Mouse (Mus musculus) monocyte, adult 5-6 weeks (primary cell): ENCODE results near the gene Dnpep. TPM values are rescaled to one million over a fixed set of nuclear protein-coding genes. Genes with fewer than 3 reads are reported as not detected.
A peak's percentile ranks its signal among the peaks of the same experiment; 100 is the strongest.

ENCODE experiments used
- ATAC-seq: fragments of 153-309, 156-312 bp; replicated peaks from 2 replicates; pipeline ENCODE4 v1.8.0; 2017; ENCODE audit warnings: mild to moderate bottlenecking; ENCODE audit not compliant: low TSS enrichment, insufficient number of reproducible peaks, severe bottlenecking, poor library complexity, low FRiP score
- total RNA-seq: library from RNA; stranded (forward); fragments of 200-1000, 200-491, 200-594 nt; gene quantifications from 3 replicates; pipeline ENCODE4 v1.2.3, GENCODE M21; 2017

The Dnpep gene
- 24.0 to 37.3 TPM (median 32.1 TPM) in 3 replicates for total RNA-seq

DNA sequence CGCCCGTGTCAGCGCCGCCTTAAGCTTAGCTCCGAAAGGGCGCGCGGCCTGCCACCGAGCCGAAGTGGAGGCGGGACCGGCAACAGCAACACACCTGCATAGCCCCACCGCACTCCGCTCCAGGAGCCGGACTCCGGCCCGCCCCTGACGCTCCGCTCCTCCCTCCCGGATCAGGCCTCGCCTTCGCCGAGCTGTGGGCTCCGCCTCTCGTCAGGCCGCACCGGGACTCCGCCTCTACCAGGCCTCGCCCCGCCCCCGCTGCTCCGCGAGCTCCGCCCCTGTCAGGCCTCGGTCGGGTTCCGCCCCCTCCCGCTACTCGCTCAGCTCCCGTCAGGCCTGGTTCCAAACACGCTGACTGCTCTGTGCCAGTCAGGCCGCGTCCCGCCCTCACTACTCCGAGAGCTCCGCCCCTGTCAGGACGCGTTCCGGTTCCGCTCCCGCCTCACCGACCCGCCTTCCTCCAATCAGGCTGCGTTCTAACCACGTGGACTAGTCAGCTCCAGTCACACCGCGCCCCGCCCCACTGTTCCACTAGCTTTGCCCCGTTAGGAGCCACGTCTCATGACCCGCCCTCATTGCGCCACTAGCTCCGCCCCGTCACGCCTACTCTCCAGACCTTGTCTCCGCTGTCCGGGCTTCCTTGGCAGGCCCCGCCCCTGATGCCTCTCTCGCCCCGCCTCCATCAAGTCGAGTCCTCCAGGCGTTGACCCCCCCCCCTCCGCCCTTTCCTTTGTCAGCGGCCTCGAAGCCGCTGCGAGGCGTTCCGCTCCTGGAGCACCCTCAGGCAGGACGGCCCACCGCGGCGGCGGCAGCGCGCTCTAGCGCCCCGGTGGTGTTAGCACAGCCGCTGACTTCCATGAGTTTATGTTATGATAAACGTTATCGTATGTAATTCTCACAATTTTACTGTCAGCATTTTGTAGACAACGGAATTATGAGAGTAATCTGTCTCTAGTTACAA is at the start of gene Dnpep:
Gene Dnpep (minus strand): TSS at position 750 of the 961 bp plus-strand sequence.
- peak; percentile 94 for ATAC-seq

DNA sequence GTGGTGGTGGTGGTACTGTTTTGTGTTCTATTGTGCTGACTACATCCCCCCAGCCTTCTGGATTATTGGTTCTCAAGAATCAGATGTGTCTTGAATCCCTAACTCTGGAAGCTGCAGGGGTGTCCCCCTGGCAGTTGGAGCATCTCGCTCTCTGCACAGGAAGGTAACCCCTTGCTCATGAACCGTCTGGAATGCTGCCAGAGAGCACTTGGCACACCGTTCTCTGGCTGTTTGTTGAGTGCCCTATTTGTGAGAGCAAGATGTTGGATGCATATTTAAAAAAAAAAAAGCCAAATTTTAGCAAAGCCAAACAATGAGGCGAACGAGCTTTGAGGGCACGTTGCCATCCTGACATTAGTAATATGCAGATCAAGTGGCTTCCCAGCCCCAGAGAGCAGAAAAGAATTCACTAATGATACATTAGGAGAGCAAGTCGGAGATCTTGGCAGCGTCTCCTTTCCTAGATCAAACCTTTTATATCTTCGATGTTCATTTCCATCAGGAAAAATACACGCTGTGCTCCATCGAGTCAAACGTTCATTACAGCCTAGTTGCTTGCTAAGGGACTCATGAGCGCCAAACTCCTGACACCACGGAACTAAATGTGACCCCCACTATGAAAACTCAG is 47.8 kb upstream of the Dnpep start:
- ATAC-seq, result no peak

DNA sequence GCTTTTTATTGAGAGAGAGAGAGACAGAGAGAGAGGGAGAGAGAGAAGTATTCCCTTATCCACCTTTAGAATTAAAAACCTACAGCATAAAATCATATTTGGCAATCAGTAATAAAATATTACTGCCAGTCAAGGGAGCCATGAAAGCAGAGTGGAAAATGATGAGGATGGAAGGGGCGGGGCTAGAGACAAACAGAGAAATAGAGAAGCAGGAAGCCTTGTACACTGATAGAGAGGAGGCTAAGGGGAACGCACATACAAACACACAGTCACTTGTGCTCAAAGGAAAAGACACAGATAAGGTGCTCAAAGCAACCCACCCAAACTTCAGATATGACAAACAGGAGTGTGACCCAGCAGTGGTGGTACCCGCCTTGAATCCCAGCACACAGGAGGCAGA is 46.1 kb upstream of the Dnpep start:
- no peak for ATAC-seq

DNA sequence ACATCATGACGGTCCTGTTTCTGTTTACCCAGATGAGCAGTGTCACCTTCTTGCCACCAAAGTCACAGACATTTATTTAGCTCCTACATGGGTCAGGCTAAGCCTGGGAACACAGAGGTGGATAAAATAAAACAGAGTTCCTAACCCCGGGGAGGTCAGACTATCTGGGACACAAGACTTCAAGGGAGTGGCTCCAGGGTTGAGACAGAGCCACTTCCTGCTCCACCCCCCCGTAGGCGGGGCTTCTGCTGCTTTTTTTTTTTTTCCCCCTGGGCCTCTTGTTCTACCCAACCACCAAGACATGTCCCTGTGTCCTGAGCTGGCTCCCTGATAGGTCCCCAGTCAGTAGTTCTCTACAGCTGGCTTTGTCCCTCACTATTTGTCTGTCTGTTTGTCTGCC is 44.0 kb upstream of the Dnpep start:
- no peak for ATAC-seq

DNA sequence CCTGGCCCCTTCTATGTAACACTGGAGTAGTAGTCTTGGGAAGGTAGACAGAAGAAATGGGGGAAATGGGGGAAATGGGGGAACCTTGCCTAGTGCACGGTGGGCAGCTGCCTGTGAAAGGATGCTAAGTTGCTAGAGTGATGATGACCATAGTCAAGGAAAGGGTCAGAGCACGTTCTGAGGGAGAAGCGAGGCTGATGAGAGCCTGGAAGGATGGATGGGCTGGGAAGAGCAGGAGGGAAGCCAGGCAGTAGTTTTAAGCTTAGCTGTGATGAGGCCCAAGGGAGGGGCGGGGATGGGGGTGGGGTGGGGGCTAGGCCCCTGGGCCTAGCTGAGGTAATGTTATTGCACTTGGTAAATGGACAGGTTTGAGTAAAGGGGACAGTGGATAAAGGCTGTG is 43.3 kb upstream of the Dnpep start:
- no peak for ATAC-seq

DNA sequence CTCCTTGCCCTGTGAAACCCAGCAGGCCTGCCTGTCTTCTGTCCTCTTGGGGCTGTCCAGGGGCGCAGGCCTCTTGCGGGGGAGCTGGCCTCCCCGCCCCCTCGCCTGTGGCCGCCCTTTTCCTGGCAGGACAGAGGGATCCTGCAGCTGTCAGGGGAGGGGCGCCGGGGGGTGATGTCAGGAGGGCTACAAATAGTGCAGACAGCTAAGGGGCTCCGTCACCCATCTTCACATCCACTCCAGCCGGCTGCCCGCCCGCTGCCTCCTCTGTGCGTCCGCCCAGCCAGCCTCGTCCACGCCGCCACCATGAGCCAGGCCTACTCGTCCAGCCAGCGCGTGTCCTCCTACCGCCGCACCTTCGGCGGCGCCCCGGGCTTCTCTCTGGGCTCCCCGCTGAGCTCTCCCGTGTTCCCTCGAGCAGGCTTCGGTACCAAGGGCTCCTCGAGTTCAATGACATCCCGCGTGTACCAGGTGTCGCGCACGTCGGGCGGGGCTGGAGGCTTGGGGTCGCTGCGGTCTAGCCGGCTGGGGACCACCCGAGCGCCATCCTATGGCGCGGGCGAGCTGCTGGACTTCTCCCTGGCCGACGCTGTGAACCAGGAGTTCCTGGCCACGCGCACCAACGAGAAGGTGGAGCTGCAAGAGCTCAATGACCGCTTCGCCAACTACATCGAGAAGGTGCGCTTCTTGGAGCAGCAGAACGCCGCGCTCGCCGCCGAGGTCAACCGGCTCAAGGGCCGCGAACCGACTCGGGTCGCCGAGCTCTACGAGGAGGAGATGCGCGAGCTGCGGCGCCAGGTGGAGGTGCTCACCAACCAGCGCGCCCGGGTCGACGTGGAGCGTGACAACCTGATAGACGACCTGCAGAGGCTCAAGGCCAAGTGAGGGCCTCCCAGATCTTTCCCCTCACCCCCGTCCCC is 42.6 kb upstream of the Dnpep start, which contains the start of gene Des:
Gene Des (plus strand): TSS at position 218 of the 920 bp plus-strand sequence.
- ATAC-seq, result no peak

DNA sequence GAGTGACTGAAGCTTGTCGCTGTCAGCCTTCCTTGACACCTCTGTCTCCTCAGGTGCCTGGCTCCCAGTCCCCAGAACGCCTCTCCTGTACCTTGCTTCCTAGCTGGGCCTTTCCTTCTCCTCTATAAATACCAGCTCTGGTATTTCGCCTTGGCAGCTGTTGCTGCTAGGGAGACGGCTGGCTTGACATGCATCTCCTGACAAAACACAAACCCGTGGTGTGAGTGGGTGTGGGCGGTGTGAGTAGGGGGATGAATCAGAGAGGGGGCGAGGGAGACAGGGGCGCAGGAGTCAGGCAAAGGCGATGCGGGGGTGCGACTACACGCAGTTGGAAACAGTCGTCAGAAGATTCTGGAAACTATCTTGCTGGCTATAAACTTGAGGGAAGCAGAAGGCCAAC is 41.6 kb upstream of the Dnpep start:
- ATAC-seq, result no peak

DNA sequence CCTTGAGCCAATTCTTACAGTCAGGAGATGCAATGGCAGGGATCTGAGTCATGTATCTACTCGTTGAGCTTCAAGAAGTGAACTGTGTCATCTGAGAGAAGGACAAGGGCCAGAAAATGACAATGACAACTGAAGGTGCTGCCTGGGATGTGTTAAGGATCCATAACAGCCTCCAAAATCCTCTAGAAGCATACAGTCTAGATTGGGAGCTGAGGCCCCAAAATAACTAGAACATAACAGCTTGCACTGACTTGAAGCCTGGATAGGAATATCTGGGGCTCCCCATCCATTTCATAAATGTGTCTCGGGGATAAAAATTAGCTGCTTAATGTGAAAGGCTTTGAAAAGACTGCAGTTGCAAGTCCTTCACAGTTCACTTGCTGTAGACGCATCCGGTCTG is 40.2 kb upstream of the Dnpep start:
- ATAC-seq, result no peak

DNA sequence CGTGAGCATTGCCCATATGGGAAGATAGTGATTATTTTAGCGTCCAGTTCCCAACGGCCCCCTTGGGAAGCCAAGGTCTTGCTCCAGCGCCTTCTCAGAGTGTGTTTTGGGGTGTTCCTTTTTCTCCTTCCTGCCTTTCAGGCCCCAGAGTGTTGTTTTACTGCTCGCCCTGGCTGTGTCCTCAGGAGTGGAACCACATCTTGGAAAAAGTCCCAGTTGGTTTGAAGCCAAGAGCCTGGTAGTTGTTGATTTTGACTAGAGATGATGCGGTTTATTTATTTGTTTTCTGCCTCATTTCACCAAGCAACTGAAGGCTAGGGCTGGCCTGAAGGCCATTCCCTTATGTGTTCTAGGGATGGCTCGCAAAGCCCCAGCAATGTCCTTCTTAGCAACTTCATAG is 39.5 kb upstream of the Dnpep start:
- no peak for ATAC-seq

DNA sequence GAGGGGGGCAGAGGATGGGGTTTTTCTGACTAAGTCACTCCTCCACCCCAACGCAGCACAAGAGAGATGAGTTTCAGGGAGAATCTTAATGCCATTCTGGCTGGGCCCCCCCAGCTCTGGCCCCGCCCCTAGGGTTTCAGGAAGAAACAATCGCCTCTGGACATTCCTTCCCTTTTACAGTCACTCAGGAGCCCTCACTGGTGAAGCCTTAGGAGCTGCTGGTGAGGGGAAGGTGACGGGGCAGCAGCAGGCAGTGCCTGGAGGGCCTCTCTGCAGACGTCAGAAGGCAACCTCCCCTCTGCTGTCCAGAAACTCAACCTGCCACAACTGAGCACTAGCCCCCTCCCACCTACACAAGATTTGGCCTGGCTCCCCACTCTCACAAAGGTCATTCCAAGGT is 31.5 kb upstream of the Dnpep start:
- ATAC-seq, result no peak

DNA sequence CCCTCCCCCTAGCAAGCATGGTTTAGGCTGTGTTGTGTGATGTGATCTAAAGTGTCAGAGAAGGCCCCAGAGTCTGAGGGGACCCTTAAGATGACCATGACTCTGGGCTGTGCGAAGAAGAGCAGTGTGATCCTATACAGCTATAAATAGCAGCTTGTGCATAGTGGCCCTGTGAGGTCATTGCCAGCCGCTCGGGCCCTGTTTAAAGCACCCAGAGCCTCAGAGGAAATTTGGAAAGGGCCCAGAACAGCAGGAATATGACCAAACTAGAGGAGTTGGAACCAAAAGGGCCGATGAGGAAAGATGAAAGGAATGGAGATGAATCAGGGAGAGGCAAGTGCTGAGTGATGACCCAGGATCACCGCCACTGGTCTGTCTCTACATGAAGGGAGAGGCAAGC is 29.5 kb upstream of the Dnpep start:
- no peak for ATAC-seq

DNA sequence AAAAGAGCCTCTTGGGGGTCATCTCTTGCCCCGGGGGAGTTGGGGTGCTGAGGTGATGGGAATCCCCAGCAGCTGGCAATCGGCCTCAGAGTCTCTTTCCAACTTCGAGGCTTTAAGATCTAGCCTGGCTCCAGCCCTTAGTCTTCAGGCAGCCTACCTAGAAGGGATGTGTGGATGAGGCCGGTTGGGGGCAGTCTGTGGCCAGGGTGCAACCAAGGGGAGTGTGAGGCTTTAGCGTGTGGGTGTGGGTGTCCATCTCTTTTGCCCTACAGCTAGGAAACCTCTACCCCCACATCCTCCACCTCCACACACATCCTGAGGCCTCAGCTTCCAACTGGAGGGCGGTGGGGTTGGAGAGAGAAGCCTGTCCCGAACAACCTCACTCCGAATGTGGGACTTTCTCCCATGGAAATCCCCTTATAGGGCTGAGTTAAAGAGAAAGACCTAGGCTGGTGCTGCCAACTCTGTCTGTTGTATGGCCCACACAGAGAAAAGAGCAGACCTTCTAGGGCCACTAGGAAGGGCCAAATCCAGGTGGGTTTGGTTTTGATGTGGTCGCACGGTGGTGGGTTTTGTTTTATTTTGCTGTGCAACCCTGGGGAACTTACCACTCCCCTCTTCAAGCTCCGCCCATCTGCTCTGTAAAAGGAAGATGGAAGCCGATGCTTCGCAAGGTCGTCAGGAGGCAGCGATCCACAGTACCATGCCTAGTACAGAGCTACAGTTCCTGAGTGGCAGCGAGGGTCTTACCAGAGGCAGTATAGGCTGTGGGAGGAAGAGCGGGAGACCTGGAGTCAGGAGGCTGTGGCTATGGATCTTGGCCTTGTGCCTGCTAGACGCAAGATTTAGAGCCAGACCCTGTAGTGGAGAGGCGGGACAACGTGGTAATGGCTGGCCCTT is 27.5 kb upstream of the Dnpep start:
- no peak for ATAC-seq

DNA sequence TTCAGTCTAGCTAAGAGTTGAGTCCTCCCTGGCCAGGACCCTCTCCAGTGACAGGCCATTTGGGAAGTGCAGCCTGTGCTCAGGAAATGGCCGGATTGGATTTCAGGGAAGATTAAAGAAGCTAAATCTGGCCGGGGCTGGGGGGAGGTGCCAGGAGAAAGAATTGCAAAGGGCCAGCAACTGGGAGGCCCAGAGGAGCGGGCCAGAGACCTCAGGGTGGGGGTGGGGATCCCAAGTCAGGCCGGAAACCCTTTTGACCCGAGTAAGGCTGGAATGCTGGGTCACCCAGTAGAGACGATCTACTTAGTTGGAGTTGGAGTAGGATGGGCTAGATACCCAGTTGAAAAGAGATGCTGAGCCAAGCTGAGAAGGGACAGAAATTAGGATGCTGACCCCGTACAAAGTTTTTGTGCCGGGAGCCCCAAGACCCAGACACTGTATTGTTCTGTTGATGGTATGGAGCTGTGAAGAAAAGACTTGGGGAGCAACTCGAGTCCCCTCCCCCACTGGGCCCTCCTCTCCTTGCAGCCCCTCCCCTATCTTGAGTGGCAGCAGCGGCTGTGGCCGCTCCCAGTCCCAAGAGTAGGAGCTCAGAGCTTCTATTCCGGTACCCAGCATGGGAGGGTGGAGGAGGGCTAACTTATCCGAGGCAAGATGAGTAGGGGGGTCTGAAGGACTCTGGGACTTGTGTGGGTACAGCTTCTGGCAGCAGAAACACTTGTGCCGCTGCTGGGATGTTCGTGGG is 26.7 kb upstream of the Dnpep start:
- no peak for ATAC-seq

DNA sequence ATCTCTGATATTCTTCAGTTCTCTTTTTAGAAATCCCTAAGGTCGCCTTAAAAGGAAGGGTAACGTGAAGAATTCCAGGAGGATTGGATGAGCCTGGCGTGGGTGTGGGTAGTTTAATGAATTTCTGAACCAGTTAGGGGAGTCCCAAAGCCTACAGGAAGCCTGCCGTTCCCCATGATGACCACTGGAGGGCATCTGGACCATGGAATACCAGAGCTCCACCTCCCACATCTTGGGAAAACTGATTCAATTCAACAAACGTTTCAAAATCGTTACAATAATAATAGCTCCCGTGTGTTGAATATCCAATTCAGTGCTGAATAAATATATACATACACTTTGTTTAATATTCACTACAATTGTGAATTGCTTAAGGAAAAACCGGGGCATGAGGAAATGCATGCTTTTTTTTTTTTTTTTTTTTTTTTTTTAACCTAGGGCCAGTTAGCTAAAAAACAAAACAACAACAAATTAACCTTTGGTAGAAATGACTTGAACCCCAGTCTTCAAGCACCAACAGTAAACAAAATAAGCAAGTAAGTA is 25.2 kb upstream of the Dnpep start:
- ATAC-seq, result no peak

DNA sequence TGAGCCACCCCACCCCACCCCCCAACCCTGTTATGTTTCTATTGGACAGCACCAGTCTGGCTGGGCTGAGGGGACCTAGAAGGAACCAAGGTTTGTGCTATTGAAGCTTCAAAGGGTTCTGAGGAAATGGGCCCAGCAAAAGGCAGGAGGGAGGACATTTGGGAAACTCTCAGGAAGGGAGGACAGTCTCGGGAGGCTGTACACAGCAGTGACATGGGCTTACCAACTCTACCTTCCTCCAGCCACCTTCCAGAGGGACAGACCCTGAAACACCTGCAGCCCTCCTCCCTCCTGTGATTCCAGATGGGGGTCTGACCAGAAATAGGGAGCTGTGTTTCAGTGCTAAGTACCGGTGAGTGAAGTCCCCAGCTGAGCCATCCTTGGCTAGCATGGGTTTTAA is 22.7 kb upstream of the Dnpep start:
- no peak for ATAC-seq

DNA sequence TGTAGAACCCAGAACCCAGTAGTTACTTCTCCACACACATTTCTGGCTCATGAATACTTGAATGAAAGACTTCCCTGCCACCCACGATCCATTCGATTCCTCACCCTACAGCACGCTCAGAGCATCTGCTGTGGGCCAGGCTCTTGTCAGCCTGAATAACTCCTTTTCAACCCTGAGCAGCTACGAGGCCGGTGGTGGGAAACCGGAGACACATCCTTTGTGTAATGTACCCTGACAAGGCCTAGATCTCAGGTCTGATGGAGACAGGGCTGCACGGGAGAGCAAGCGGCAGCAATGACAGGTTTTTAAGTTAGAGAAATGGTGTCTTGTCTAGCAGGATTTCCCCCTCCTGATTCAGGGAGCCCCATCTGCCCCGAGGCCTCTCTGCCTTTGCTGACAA is 21.5 kb upstream of the Dnpep start:
- ATAC-seq, result no peak

DNA sequence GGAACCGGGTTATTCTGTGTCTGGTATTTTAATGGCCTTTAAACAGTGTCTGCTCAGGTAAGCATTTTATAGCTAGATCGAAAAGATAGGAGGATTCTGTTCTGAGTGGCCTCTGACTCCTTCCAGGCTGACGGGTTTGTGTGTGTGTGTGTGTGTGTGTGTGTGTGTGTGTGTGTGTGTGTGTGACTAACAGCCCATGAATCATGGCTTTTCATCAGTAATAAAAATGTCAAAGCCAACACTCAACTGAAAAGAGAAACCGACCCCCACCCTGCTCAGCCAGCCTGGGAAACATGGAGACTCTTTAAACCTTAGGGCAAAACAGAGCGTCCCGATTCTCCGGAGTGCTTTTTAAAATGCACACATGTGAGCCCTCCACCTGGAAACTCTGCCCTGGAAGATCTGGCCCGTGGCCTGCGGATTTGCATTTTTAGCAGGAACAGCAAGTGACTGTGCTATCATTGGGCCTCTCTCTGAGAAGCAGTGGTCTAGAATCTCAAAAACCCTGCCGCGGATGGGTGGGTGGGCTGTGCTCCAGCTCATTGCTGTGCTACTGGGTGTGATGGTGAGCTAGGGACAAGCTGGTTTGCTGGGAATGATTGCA is 20.4 kb upstream of the Dnpep start:
- no peak for ATAC-seq
